13 mouse cellular contexts compared by ENCODE assay signal in the genomic region with DNA sequence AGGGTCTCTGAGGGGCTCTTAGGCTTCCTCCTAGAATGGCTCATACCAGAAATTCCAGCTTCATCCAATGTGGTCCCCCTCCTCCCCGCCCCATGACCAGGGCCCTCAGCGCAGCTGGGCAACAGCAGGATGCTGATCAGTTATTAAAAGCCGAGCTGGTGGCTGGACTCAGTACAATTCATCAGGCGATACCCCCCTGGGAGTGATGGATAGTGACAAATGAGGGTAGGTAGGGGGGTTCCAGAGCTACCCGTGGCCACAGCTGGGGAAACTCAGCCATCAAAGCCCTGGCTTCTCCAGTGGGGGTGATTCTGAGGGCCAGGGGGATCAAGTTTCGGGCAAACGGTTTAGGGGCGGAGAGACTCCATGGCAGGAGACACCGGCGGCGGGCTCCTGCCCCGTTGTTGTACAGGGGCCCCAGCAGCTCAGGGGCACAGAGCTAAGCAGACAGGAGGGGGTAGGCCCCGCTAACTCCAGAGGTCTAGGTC. TPM values are rescaled to one million over a fixed set of nuclear protein-coding genes. Genes with fewer than 3 reads are reported as not detected.
DNase-seq lines count a peak whose midpoint lies in the region; ATAC-seq and TF ChIP-seq lines count a peak whose summit lies in the region.
"Had no signal": no experiment of that assay in that cellular context is flagged by ENCODE, and none has a peak within 500 bp of the region (broad histone marks: within the 10 kb centered on the region; RNA-seq: fewer than 3 reads in every experiment).

No protein-coding gene starts in this region.

- no peak for TF ChIP-seq EP300 in stomach, postnatal 0 days (optimal IDR thresholded peaks at IDR 0.05)

- 9% methylated on average over 13 of the region's 13 CpGs for WGBS in heart, embryonic 14.5 days
- 3% methylated on average over 13 of the region's 13 CpGs for WGBS in stomach, embryonic 14.5 days
- 18% methylated on average over 12 of the region's 13 CpGs for WGBS in stomach, postnatal 0 days
- 2% methylated on average over 13 of the region's 13 CpGs for WGBS in limb, embryonic 13.5 days

- no peak overlapping the region for H3K9ac ChIP-seq in heart, embryonic 14.5 days (ENCODE audit: low read length)
- H3K9ac ChIP-seq in stomach, embryonic 14.5 days (replicated peaks; ENCODE audit: low read depth, low read length): peak overlapping the region; percentile 10; the same call in 1 of the 2 replicates
- H3K9ac ChIP-seq in stomach, postnatal 0 days (ENCODE audit: low read length): no peak overlapping the region
- H3K9ac ChIP-seq in limb, embryonic 13.5 days: peak overlapping the region; percentile 53

- no peak for TF ChIP-seq CTCF in stomach, postnatal 0 days (IDR thresholded peaks at IDR 0.05; ENCODE audit: low read depth)

- no peak overlapping the region for H3K27ac ChIP-seq in heart, embryonic 14.5 days (replicated peaks in 1 of 2; ENCODE audit: control insufficient read depth in 1 of 2, insufficient read depth in 1 of 2, low read depth in 2 of 2, low read length in 2 of 2)
- peak overlapping the region; percentile 53 for H3K27ac ChIP-seq in stomach, embryonic 14.5 days (ENCODE audit: low read length)
- H3K27ac ChIP-seq in stomach, postnatal 0 days (replicated peaks): no peak overlapping the region
- H3K27ac ChIP-seq in limb, embryonic 13.5 days: peak overlapping the region; percentile 89

- peaks cover 25 to 29% of the 10 kb centered on the region in 2 experiments; a peak in 3 of 4 replicates for H3K4me1 ChIP-seq in heart, embryonic 14.5 days (ENCODE audit: control insufficient read depth in 2 of 2, insufficient read depth in 2 of 2, low read length in 2 of 2)
- peaks cover 44% of the 10 kb centered on the region for H3K4me1 ChIP-seq in stomach, embryonic 14.5 days (ENCODE audit: control insufficient read depth, insufficient read depth, low read length)
- H3K4me1 ChIP-seq in stomach, postnatal 0 days (replicated peaks; ENCODE audit: control insufficient read depth, insufficient read depth): 0 out of 2 replicates have a peak, but pooled peaks cover 2% of the 10 kb centered on the region
- H3K4me1 ChIP-seq in limb, embryonic 13.5 days: peaks cover 88% of the 10 kb centered on the region

- DNase-seq in heart, postnatal 10 days: no peak
- DNase-seq in stomach, postnatal 0 days (ENCODE audit: low spot score): no peak
- DNase-seq in spleen, adult 18-20 months: no peak
- no peak for DNase-seq in right cerebral cortex, postnatal 25 days
- no peak for DNase-seq in right cerebral cortex, postnatal 14 days
- DNase-seq: gastrocnemius, postnatal 14 days; kidney, postnatal 25 days; lung, postnatal 4 days had no signal

- peak overlapping the region; percentile 21; the same call in 1 of the 2 replicates for H3K4me2 ChIP-seq in heart, embryonic 14.5 days (ENCODE audit: low read length)
- peak overlapping the region; percentile 33 for H3K4me2 ChIP-seq in stomach, embryonic 14.5 days (replicated peaks; ENCODE audit: low read depth, low read length)
- no peak overlapping the region for H3K4me2 ChIP-seq in stomach, postnatal 0 days (replicated peaks; ENCODE audit: low read depth)
- peak overlapping the region; percentile 60 for H3K4me2 ChIP-seq in limb, embryonic 13.5 days (replicated peaks)

- intact Hi-C loops in heart, postnatal 10 days (cut with DNase I): no loop called here

- H3K4me3 ChIP-seq in heart, embryonic 14.5 days (ENCODE audit: control insufficient read depth in 1 of 2, insufficient read depth in 1 of 2, low read depth in 1 of 2, low read length in 2 of 2): no peak overlapping the region
- H3K4me3 ChIP-seq in stomach, embryonic 14.5 days (ENCODE audit: low read depth, low read length): no peak overlapping the region
- no peak overlapping the region for H3K4me3 ChIP-seq in stomach, postnatal 0 days (ENCODE audit: low read depth, low read length)
- peak overlapping the region; percentile 28 for H3K4me3 ChIP-seq in limb, embryonic 13.5 days

- no peaks in the 10 kb centered on the region for H3K36me3 ChIP-seq in heart, embryonic 14.5 days (ENCODE audit: control insufficient read depth, insufficient read depth, low read length)
- no peaks in the 10 kb centered on the region for H3K36me3 ChIP-seq in stomach, embryonic 14.5 days (ENCODE audit: control insufficient read depth, insufficient read depth, low read length)
- no peaks in the 10 kb centered on the region for H3K36me3 ChIP-seq in stomach, postnatal 0 days (ENCODE audit: control insufficient read depth, insufficient read depth, low read length)
- no peaks in the 10 kb centered on the region for H3K36me3 ChIP-seq in limb, embryonic 13.5 days

- no peaks in the 10 kb centered on the region for H3K9me3 ChIP-seq in heart, embryonic 14.5 days (ENCODE audit: control insufficient read depth, low read length)
- no peaks in the 10 kb centered on the region for H3K9me3 ChIP-seq in stomach, embryonic 14.5 days (ENCODE audit: control insufficient read depth, low read depth, low read length)
- H3K9me3 ChIP-seq in stomach, postnatal 0 days (ENCODE audit: control insufficient read depth, low read length): no peaks in the 10 kb centered on the region
- no peaks in the 10 kb centered on the region for H3K9me3 ChIP-seq in limb, embryonic 13.5 days

- ATAC-seq in heart, embryonic 14.5 days (ENCODE audit: insufficient number of reproducible peaks, insufficient read depth, low FRiP score, low read depth): no peak
- ATAC-seq in stomach, embryonic 14.5 days (ENCODE audit: insufficient number of reproducible peaks, insufficient read depth, low FRiP score, low read depth): peak; percentile 21; the same call in 1 of the 2 replicates
- no peak for ATAC-seq in stomach, postnatal 0 days (ENCODE audit: low FRiP score, low TSS enrichment)
- ATAC-seq in limb, embryonic 13.5 days (ENCODE audit: low FRiP score, low read depth): peak; percentile 70
- ATAC-seq: CD4-positive, CD25-positive, alpha-beta regulatory T cell, adult 4 months had no signal

- peaks cover 37% of the 10 kb centered on the region for H3K27me3 ChIP-seq in heart, embryonic 14.5 days (ENCODE audit: control insufficient read depth, insufficient read depth, low read length)
- no peaks in the 10 kb centered on the region for H3K27me3 ChIP-seq in stomach, embryonic 14.5 days (ENCODE audit: control insufficient read depth, insufficient read depth, low read length)
- H3K27me3 ChIP-seq in stomach, postnatal 0 days (ENCODE audit: control insufficient read depth, insufficient read depth, low read length): no peaks in the 10 kb centered on the region
- no peaks in the 10 kb centered on the region for H3K27me3 ChIP-seq in limb, embryonic 13.5 days

RNA-seq across cellular contexts. Expression of gene Ccdc33, which starts 10.3 kb away (rescaled TPM):
- not detected in 2 replicates for polyA plus RNA-seq in heart, embryonic 14.5 days (2014; fragmentation: Nextera tagmentation; extraction: Ambion mirVana)
- not detected for total RNA-seq in heart, postnatal 10 days (2021)
- 0.91 TPM in 1 of 2 replicates, not detected in the other for polyA plus RNA-seq in stomach, embryonic 14.5 days (2014; fragmentation: Nextera tagmentation; extraction: Ambion mirVana)
- polyA plus RNA-seq in stomach, postnatal 0 days (2015; fragmentation: Nextera tagmentation; extraction: Ambion mirVana): 0.18 TPM in 1 of 2 replicates, not detected in the other
- 0.15 and 0.20 TPM in 2 replicates for polyA plus RNA-seq in limb, embryonic 13.5 days (2015; fragmentation: Nextera tagmentation; extraction: Ambion mirVana)
- total RNA-seq: common myeloid progenitor, adult 5-6 weeks; gastrocnemius, postnatal 14 days had no signal
- polyA plus RNA-seq: CD4-positive, CD25-positive, alpha-beta regulatory T cell, adult 4 months had no signal

Comparison
In these comparisons a context has a peak if more than half of its experiments do, and no peak if none do; other contexts are left out.
1. ATAC-seq: peak in stomach, embryonic 14.5 days (single experiment) and limb, embryonic 13.5 days (single experiment); none in heart, embryonic 14.5 days (single experiment) and stomach, postnatal 0 days (single experiment).
2. H3K27ac ChIP-seq: peak in stomach, embryonic 14.5 days (single experiment) and limb, embryonic 13.5 days (single experiment); none in heart, embryonic 14.5 days (0 of 2) and stomach, postnatal 0 days (single experiment).
3. H3K9ac ChIP-seq: peak in stomach, embryonic 14.5 days (single experiment) and limb, embryonic 13.5 days (single experiment); none in heart, embryonic 14.5 days (single experiment) and stomach, postnatal 0 days (single experiment).